Mouse (Mus musculus) cerebellum, postnatal 14 days (tissue): ENCODE results near the gene Rnase1.
"Not testable (repeated sequence)": the region's sequence is repeated elsewhere in the genome, so short reads cannot be mapped to it uniquely, and the experiment has no call there.

Source experiments
- DNase-seq, 2 experiments: peaks; one replicate each; pipeline ENCODE4 v3.0.0; 2021; ENCODE audit warnings: mixed read lengths in 2 of 2

The Rnase1 gene

GRCm38 (mm10) chr14:51146685-51147084, at the start of gene Rnase1:
TSS of gene Rnase1 (minus strand) at chr14:51146785.
- no peak for DNase-seq

GRCm38 (mm10) chr14:51195681-51196080, 49.1 kb upstream of the Rnase1 start:
- DNase-seq: no peak

DNA sequence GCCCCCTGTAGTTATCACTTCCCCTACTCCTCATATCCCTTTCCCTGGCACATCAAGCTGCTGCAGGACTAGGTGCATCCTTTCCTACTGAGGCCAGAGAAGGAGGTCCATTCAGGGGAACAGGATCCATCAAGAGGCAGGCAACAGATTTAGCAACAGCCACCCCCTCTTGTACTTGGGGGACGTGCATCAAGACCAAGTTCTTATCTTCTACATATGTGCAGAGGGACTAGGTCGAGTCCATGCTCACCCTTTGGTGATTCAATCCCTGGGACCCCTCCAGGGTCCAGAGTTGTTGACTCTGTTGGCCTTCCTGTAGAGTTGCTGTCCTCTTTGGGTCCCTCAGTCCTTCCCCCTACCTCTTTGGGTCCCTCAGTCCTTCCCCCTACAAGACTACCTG, 34.5 kb upstream of the Rnase1 start:
- DNase-seq: not testable (repeated sequence)

GRCm38 (mm10) chr14:51173843-51174242, 27.3 kb upstream of the Rnase1 start:
- no peak for DNase-seq

DNA sequence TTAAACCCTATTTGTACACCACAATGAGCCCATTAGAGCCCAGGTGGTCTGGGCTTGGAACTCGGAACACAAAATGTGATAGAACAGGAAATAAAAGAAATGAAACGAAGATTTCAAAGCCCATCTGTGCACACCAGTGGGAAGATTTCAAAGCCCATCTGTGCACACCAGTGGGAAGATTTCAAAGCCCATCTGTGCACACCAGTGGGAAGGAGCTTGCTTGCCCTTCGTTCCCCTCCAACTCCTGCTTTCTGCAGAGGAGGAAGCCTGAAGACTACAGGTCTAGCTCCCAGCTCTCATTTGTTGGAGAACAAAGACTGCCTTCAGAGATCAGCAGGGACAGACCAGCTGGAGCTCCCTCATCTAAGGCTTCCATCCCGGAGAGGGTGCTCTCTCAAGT, 26.4 kb upstream of the Rnase1 start:
- peak in 1 of 2 experiments; percentile 4 for DNase-seq

DNA sequence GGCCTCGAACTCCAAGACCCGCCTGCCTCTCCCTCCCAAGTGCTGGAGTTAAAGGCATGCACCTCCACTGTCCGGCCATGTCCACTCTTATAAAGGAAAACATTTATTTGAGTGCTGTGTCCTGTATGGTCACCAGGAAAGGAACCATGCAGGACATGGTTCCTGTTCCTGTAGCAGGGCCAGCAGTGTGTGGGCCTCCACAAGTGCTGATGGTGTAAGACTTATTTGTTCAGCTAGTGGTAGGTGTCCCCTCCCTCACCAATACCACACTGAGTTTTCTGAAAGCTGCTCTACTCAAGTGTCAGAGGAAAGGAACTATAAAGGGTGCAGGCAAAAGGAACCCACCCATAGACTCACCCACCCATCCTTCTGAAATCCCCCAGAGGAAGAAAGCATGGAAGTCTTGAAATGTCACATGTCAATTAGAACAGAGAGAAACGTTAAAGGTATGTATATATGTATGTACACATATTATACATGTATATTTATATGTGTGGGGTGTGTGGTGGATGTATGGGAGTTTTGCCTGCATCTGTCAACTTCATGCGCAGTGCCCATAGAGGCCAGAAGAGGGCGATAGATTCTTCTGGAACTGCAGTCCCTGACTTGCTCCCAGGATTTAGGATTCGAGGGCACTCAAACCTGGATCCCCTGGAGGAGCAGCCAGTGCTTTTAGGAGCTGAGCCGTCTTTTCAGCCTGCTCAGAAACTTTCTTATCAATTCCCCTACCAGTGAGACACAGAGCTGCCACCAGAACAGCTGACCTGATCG, 25.7 kb upstream of the Rnase1 start:
- DNase-seq: peak; percentile 44 to 62

DNA sequence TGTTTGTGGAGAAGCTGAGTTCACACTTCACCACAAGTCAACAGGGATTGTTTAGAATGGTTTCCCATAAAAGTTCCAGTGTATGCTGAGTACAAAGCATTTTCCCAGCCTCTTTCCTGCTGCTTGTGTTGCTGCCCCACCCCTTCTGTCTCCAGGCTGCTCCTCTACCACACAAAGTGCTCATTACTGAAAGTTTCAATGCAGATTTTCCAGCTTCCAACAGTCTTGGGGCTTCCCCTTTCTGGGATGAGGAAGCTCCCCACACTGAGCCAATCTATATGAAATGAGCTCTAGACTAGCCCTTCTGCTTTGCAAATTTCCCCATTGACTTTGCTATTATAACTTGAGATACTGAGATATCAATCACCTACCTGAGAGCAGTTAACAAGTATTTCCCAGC, 19.5 kb upstream of the Rnase1 start:
- DNase-seq: no peak

DNA sequence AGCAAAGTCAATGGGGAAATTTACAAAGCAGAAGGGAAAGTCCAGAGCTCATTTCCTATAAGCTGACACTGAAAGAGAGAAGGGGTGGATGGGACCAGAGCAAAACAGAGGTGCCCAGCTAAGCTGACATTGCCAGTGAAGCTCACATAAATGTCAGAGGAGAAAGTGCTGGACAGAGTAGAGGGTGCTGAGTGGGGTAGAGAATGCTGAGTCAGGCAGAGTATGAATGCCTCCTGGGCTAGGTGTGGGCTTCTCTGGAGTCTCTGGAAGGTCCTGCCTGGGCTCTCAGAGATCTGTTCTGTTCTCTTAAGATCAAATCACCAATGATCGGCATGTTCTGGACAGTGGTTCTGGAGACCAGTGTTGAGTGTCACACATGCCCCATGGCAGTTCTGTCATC, 18.9 kb upstream of the Rnase1 start:
- DNase-seq: no peak

DNA sequence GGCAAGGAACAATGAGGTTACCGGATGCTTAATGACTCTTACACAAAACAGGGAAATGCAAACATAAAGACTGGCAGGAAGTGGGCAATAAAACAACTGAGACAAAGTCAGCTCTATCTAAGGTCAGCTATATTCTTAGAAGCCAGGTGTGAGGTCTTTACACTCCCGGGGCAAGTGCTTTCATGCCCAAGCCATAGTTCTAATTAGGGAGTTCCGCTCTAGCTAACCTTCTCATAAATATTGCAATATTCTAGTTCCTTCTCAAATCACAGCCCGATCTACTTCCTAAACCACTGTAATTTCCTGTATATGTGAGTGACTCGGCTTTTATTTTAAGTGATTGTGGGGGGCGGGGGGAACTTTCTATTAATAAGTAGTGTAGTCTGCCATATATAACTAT, 16.7 kb upstream of the Rnase1 start:
- DNase-seq: not testable (repeated sequence)

DNA sequence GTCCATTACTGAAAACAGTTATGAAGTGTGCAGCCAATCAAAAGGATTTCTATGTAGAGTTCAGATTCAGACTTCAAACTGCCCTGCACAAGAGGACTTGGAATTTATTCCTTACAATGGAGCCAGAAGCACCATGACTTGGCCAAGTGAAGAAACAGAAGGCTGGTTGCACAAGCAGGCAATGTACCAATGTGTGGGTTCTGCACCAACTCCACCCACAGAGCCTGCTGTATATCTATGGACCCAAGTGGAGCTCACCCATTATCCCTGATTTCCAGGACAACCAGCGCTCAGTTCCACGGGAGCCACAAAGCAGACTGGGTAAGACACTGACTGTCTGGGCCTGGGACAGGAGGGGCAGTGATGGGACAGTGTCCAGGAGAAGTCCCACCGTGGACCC, 15.4 kb upstream of the Rnase1 start, which contains the start of gene Rnase2b:
Rnase2b (plus strand) TSS at position 285 of the 400 bp plus-strand sequence.
- DNase-seq: not testable (repeated sequence)

- DNase-seq: no peak
These were observed 10.5 kb upstream of the Rnase1 start for GRCm38 (mm10) chr14:51157072-51157471.

DNA sequence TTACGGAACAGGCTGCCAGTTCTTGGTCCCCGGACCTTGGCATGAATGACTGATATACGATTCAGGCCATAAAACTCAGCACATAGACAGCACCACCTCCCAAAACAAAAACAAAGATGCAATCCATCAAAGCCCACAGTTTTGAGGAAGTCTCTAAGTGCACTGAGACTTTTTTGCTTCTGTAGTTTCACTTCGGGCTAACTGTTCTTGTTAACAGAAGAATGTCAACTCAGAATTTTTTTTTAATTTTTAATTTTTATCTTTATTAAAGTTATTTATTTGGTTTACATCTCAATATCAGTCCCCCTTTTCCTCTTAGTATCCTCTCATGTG, 10.1 kb upstream of the Rnase1 start:
- no peak for DNase-seq

DNA sequence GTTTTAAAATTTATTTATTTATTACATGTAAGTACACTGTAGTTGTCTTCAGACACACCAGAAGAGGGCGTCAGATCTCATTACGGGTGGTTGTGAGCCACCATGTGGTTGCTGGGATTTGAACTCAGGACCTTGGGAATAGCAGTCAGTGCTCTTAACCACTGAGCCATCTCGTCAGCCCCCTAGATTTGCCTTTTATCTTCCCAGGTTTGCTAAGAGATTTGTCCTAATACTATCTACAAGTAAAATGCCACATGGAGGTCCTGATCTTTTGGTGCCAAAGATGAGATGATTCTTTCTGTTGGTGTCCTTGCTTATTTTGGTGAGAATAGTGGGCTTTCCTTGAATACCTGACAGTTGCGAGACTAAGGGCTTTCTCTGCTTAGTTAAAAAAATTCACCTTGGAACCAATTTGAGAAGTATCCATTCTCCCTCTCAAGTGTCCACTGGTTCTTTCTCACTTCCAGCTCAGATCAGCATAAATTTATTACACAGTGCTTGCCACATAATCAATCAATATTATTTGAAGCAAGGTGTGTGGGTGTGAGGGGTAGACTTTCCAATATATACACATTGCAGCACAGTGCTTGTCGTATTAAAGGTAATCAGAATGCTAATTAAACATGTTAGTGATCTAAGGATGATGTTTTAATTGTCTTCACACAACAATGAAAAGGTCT, 9.6 kb upstream of the Rnase1 start:
- DNase-seq: no peak

DNA sequence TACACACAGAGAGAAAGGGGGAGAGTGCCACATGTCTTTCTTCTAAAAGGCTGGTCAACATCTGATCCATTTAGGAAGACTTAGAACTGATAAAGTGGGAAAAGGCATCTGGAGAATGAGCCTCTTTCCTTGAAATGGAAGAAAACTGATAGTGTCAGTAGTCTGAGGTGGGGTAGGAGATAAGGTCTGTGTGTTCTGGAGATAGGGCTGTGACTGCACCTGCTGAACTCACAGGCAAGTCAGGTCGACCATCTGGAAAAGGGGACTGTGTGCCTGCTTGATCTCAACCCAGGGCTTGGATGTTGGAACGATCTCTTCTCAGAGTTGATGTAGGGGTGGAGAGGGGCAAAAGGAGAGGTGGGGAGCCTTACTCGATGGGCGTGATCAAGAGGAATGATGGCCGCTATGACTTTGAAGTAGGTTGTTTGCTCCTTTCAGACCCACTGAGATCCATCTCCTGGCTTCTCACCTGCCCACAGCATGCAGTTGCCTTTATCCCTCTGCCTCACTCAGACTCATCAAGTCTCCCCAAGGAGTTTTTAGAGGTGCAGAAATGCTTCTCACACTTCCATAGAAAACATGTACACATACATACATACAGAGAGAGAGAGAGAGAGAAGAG, 5.8 kb upstream of the Rnase1 start:
- no peak for DNase-seq

DNA sequence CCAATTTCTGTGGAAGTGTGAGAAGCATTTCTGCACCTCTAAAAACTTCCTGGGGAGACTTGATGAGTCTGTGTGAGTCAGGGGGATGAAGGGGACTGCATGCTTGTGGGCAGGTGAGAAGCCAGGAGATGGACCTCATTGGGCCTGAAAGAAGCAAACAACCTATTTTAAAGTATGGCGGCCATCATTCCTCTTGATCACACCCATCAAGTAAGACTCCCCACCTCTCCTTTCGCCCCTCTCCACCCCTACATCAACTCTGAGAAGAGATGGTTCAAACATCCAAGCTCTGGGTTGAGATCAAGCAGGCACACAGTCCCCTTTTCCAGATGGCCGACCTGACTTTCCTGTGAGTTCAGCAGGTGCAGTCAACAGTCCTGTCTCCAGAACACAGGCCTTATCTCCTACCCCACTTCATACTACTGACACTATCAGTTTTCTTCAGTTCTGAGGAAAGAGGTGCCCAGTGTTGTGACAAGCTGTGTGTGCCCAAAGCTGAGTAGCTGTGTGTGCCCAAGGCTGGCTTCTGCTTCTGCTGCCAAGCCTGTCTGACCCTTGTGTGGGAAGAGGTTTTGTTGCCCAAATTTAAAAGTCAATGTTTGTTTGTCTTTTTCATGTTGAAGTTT, 3.7 kb upstream of the Rnase1 start:
- no peak for DNase-seq

GRCm38 (mm10) chr14:51149164-51149563, 2.6 kb upstream of the Rnase1 start:
- DNase-seq: no peak

DNA sequence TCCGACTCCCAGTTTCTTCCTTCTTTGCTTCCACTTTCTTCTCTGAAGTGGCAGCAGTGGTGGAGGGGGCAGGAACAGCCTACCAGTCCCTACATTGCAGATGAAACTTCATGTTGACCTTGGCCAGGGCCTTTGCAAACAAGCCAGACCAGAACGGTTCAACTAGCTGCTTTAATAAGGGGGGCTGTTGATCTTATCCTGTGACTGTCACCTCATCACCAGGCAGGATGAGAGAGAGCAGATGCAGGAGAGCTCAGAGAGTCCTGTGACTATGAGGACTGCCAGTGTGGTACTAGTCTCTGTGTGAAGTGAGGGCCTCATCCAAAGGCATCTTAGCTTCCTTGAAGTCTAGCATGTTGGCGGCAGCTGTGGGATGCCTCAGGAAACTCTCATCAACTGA, 1.4 kb upstream of the Rnase1 start:
- DNase-seq: no peak

DNA sequence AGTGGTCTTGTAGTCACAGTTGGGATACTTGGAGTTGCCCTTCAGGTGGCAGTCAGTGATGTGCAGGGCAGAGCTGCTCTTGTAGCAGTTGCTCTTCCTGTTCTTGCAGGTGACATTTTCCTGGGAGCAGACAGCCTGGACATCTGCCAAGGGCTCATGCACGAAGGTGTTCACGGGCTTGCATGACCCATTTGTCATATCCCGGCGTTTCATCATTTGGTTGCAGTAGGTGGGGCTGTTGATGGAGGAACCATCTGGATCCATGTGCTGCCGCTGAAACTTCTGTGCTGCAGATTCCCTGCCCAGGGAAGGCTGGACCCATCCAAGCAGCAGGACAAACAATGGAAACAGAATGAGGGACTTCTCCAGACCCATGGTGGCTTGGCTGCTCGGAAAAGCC, 1.1 kb downstream of the Rnase1 start:
- peak; percentile 20 to 55 for DNase-seq

GRCm38 (mm10) chr14:51144451-51144850, 2.1 kb downstream of the Rnase1 start:
- DNase-seq: no peak

- no peak for DNase-seq
These were observed 2.6 kb downstream of the Rnase1 start for GRCm38 (mm10) chr14:51143937-51144336.

GRCm38 (mm10) chr14:51143287-51143686, 3.3 kb downstream of the Rnase1 start:
- DNase-seq: no peak

GRCm38 (mm10) chr14:51142568-51142967, 4.0 kb downstream of the Rnase1 start:
- DNase-seq: no peak

- no peak for DNase-seq
These were observed 4.5 kb downstream of the Rnase1 start for GRCm38 (mm10) chr14:51142119-51142518.

DNA sequence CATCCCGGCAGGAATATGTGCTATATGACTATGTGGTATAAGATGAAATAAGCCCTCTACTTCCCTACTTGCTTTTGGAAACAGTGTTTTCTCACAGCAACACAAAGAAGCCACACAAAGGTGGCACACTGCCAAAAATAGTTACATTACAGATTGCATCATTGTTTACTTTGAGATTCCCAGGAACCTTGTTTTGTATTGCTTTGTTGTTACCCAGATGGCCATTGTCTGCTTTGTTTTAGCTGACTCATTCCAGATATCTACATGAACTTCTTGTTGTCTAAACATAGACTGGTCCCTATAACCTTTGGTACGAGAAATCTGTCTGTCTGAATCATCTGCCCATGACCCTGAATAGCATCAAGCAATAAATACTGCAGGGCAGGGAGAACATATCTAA, 6.2 kb downstream of the Rnase1 start:
- DNase-seq: no peak
